19 mouse cellular contexts compared by ENCODE assay signal in genomic region chr2:17844662-17845446, GRCm38 (mm10).
DNase-seq lines count a peak whose midpoint lies in the region; ATAC-seq and TF ChIP-seq lines count a peak whose summit lies in the region.
"Had no signal": no experiment of that assay in that cellular context is flagged by ENCODE, and none has a peak within 500 bp of the region (broad histone marks: within the 10 kb centered on the region; RNA-seq: fewer than 3 reads in every experiment).

No protein-coding gene starts in this region.

- H3K79me2 ChIP-seq in C2C12 (ENCODE audit: control insufficient read depth, insufficient read depth): no peaks in the 10 kb centered on the region

- no peak for DNase-seq in kidney, adult 8-10 months
- DNase-seq in 3T3-L1 (ENCODE audit: low read depth, low spot score): peak; percentile 50
- peak; percentile 77 for DNase-seq in embryo, embryonic 10 days (ENCODE audit: low spot score)
- DNase-seq in urinary bladder, postnatal 4 days (ENCODE audit: low spot score in 2 of 2): no peak
- no peak for DNase-seq in lung, postnatal 10 days
- DNase-seq: cerebellum, adult 18-20 months; gastrocnemius, postnatal 25 days; kidney, postnatal 14 days; lung, adult 18-20 months; lung, postnatal 4 days; thymus, postnatal 14 days had no signal

- 59% methylated on average over 8 of the region's 8 CpGs for WGBS in kidney, embryonic 15.5 days

- H3K4me3 ChIP-seq in kidney, embryonic 15.5 days (replicated peaks): no peak overlapping the region
- H3K4me3 ChIP-seq in C2C12 (ENCODE audit: insufficient read depth, poor library complexity, severe bottlenecking): no peak overlapping the region
- H3K4me3 ChIP-seq: embryonic facial prominence, embryonic 15.5 days; forebrain, embryonic 10.5 days; midbrain, embryonic 12.5 days; myocyte had no signal

- H3K4me2 ChIP-seq in kidney, embryonic 15.5 days: no peak overlapping the region
- H3K4me2 ChIP-seq: embryonic facial prominence, embryonic 15.5 days; midbrain, embryonic 12.5 days had no signal

- H3K4me1 ChIP-seq in kidney, embryonic 15.5 days: peaks cover 8% of the 10 kb centered on the region; the same call in 1 of the 2 replicates
- H3K4me1 ChIP-seq: embryonic facial prominence, embryonic 15.5 days had no signal

- no peaks in the 10 kb centered on the region for H3K36me3 ChIP-seq in kidney, embryonic 15.5 days
- H3K36me3 ChIP-seq in C2C12 (ENCODE audit: control insufficient read depth, insufficient read depth): no peaks in the 10 kb centered on the region
- H3K36me3 ChIP-seq: embryonic facial prominence, embryonic 15.5 days; forebrain, embryonic 10.5 days; midbrain, embryonic 12.5 days had no signal

- H3ac ChIP-seq in C2C12 (ENCODE audit: control insufficient read depth, insufficient read length, low read depth): no peak overlapping the region

- no peak for TF ChIP-seq CTCF in C2C12 (IDR thresholded peaks at IDR 0.05; ENCODE audit: control insufficient read depth, insufficient read depth, insufficient read length)

- H3K27ac ChIP-seq in kidney, embryonic 15.5 days: peak overlapping the region; percentile 37; the same call in 1 of the 2 replicates
- H3K27ac ChIP-seq: embryonic facial prominence, embryonic 15.5 days; forebrain, embryonic 10.5 days; midbrain, embryonic 12.5 days; stomach, postnatal 0 days had no signal

- no peak overlapping the region for H3K9ac ChIP-seq in kidney, embryonic 15.5 days
- H3K9ac ChIP-seq: embryonic facial prominence, embryonic 15.5 days; midbrain, embryonic 12.5 days had no signal

- no peaks in the 10 kb centered on the region for H3K27me3 ChIP-seq in kidney, embryonic 15.5 days
- H3K27me3 ChIP-seq in C2C12 (ENCODE audit: control insufficient read depth, insufficient read depth, insufficient read length): no peaks in the 10 kb centered on the region
- H3K27me3 ChIP-seq: embryonic facial prominence, embryonic 15.5 days had no signal

- no peaks in the 10 kb centered on the region for H3K9me3 ChIP-seq in kidney, embryonic 15.5 days (replicated peaks)
- H3K9me3 ChIP-seq: embryonic facial prominence, embryonic 15.5 days; forebrain, embryonic 10.5 days; midbrain, embryonic 12.5 days had no signal

- no peaks in the 10 kb centered on the region for H3K79me3 ChIP-seq in C2C12 (ENCODE audit: low read depth)

- ATAC-seq in kidney, embryonic 15.5 days (replicated peaks; ENCODE audit: low FRiP score): peak; percentile 86
- ATAC-seq: inflammation-experienced regulatory T-cells, adult 6 months had no signal

TF ChIP-seq in C2C12, 6 proteins besides CTCF, POLR2A, EP300 and RAD21:
- no peak for TF ChIP-seq MYOG (IDR thresholded peaks at IDR 0.05; ENCODE audit: control insufficient read depth, extremely low read depth, insufficient read length)
- peak; percentile 38 for TF ChIP-seq FOSL1 (IDR thresholded peaks at IDR 0.05; ENCODE audit: insufficient read depth, low read length, poor library complexity, severe bottlenecking)
TF ChIP-seq in C2C12: peak in this region for 1.

Comparison
In these comparisons a context has a peak if more than half of its experiments do, and no peak if none do; other contexts are left out.
1. DNase-seq: peak in 3T3-L1 (single experiment) and embryo, embryonic 10 days (single experiment); none in kidney, adult 8-10 months (0 of 2), urinary bladder, postnatal 4 days (0 of 2) and lung, postnatal 10 days (single experiment).